Mouse (Mus musculus) 3T3-L1 (cell line): ENCODE results near the gene Galm.

ENCODE experiments used
- DNase-seq: peaks from one replicate; pipeline ENCODE4 v3.0.0-alpha.2; 2015; ENCODE audit warnings: low read depth, low spot score

The Galm gene

DNA sequence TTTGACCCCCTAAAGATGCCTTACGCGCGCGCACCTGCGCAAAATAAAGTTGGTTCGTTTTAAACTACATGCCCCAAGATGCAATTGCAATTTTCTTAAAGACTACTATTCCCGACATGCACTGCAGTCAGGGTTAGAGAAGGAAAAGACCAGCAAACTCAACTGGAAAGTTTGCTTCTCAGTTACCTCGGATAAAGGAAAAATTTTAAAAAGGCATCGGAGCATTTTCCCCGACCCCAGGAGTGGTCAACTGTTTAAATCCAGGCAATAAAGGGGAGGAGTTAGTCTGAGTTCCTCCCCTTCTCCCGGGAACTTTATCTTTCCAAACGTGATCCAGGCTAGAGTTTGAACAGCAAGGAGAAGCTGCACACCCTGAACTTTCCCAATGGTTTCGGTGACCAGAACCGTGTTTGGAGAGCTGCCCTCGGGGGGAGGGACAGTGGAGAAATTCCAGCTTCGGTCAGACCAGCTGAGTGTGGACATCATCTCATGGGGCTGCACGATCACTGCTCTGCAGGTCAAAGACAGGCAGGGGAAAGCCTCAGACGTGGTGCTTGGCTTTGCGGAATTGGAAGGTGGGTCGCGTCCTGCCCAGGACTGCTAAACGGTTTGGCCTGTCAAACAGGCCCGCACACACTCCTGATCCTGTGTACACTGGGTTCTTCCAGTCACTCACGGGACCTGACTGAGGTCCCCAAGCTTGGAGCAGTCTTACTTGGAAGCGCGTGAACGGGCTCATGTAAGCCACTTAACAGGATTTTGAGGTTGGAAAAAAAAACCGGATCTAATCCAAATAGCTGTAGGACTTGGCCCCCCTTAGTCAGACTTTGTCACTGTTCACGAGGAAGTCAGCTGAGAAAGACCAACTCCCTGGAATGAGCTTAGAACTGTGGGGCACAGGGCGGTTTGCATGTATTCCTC is at the start of gene Galm:
Gene Galm, plus strand, starts transcription at position 141 of the 921 bp plus-strand sequence.
- peak; percentile 86 for DNase-seq

DNA sequence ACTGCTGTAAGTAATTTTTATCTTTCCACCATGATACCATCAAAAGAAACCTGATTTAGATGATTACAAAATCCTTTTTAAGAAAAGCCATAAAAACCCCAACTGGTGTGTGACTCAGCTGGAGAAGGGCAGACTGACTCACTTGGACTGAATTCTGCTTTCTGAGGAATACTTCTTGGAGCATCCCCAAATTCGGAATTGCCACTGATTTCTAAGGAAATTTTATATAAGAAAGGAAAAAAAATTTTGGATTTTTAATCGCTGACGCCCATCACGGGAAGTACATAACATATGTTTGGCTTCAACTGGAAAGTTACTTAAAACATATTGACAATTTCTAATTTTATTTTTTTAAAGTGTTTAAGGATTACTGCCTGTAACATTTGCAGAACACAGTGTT is 48.5 kb upstream of the Galm start:
- peak; percentile 84 for DNase-seq

DNA sequence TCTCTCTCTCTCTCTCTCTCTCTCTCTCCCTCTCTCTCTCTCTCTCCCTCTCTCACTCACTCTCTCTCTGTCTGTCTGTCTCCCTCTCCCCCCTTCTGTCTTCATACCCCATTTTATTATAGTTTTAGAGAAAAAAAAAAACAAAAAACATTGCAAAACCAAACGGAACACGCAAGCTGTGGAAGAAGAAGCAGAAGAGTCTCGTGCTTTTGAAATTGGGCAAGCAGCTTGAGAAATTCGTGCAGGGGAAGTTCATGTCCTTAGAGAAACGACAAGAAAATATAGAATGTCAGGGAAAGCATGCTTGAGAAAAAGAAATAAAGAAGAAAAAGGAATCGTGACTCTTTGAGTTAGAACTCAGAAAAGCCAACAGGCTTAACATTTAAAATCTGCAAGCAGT is 44.0 kb upstream of the Galm start:
- DNase-seq = no peak

DNA sequence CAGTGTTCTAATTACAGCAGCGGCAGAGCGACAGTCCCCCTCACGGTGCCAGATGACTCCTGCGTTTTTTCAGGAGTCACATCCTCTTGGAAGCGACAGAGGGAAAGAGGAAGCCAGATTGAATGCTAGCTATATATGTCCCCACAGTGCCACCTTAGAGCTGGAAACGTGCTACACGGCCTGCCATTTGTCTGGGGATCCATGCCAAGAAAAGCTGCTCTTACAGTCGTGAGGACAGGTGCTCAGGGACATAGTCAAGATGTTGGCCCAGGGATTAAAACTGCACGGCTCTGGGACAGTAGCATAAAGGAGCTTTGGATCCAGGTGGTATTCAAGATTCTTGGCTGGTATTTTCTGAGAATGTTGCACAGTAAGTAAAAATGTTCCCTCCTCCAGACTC is 42.8 kb upstream of the Galm start:
- DNase-seq = no peak

DNA sequence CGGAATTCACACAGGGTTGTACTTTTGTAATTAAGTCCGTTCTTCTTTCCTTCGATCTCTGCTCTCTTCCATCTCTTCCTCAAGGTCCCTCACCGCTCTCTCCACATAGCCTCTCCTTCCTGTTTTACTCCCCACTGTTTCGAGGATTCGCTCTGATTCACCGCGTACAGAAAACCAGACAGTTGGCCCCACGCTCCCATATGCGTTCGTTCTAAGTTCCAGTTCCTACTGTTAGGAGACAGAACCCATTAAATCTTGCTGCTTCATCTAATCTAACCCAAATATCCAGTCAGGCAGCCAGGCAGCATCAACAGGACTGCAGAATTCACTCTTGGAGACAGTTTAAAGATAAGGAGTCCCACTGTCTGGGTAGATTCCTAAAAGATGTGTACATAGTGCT is 40.7 kb upstream of the Galm start:
- no peak for DNase-seq

DNA sequence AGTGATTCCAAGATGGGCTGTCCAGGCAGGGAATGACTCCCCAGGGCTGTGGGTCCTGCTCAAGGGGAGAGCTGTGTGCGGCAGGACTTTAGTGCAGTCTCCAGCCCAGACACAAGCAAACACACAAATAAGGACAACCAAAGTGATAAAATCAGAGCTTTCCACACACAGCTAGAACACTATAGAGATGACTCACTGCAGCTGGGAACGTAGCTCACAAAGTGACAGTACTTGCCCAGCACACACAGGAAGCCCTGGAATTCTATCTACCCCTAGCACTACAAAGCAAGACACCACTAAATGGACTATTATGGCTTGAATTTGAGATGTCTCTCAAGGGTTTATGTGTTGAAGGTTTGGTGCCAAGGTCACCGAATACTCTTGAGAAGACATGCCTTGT is 39.1 kb upstream of the Galm start:
- DNase-seq = peak; percentile 43

DNA sequence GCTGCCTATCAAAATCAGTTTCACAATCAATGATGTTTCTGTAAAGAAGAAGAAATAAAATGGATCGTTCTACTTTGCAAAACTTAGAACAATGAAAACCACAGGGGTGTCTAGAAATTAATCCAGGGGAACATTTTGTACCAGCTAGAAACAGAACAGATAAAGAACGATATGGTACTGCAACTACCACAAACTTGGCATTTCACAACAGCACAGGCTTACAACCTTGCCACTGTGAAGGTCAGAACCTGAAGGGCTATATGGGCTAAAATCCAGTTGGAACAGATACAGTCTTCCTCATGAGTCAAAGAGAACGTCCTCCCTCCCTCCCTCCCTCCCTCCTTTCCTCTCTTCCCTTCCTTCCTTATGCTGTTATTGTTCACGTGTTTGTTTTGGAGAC is 36.7 kb upstream of the Galm start:
- DNase-seq = no peak

DNA sequence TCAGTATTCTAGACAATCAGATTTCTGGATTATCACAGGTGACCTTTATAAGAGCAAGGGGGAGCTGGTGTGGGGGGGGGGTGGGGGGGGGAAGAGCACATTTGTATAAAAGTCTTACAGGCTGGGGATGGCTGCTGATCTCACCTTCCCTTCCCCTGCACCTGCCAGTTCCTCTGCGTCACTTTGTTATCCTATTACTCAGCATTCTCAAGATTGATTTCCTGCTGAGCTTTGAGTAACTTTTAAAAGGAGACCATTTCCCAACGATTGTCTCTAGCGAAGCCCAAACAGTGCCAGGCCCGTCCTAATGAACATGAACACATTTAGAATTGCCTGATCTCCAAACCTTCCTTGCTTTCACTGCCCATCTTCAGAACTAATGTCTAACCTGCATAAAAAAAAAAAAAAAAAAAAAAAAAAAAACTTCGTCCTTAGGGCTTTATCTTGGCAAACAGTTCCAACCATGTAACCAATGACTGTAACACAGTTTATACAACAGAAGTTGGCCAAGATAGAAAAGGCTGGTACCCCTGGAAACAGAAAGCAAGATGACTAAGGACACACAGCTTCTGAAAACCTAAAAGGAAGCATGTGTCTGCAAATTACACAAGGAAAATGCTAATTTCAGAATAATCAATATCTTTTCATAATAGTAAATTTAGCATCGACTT is 35.3 kb upstream of the Galm start:
- no peak for DNase-seq

DNA sequence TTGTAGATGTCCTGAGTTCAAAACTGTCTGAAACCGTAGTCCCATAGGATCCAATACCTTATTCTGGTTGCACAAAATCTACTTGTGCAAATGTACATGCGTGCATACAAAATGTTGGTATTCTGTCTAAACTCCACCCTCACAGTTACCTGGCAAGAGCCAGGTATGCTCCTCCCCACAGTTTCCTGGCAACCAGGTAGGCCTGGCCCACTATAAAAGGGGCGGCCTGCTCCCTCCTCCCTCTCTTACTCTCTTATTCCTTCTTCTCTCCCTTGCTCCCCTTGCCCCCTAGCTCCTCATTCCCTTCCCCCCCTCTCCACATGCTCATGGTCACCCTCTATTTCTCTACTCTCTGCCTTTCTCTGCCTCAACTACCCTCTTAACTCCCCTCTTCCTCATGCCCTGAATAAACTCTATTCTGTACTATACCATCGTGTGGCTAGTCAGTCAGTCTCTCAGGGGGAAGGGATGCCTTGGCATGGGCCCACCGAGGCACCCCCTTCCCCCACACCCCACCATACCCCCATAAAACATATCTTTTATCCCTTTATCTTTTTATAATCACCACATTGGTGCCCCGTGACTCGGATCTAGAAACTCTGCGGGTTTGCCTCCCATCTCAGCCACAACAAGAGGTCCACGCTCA is 31.9 kb upstream of the Galm start:
- DNase-seq = no peak

DNA sequence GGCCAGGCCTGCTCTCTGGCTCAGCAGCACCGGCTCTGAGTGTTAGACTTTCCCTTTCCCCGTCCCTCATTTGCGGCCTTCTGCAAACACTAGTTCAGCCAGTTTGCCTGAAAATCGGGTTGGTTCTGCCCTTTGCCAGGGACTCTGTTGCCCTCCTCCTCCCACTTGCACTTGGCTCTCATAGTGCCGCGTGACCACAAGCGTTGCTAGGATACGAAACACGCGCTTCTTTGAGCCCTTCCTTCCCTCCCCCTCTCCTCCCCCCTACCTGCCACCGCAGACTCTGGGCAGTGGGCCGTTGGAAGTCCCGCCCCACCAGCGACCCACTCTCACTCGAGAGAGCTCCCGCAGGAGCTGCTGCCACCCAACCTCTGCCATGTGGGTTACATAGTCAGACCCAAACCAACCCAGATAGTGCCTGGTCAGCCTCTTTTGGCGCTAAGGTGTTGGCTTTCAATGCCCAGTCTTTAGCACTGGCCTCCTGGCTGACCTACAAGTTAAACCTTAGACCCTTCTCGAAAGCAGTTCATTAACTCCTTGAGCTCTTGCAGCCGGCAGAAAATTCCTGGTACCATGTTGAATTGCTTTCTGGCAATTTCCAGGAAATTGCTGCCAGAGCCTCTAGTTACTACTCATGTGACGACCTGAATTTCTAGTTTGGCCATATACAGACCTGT is 31.1 kb upstream of the Galm start:
- DNase-seq = no peak

DNA sequence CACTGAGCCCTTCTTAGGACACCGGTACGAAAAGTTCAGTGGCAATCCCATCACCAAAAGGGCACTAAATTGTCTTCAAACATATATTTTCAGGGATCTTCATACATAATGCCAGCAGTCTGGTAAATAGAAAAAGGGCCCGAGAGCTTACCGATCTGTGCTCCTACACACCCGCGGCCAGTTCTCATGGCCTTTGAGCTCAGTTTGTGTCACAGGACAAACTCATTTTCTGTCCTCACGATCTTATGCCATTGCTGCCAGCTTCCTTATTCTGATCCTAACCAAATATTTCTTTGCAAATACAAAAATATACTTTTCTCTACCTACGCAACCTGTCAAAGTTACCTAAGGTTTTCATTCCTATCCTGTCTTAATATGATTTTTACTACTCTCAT is 30.6 kb upstream of the Galm start:
- no peak for DNase-seq

DNA sequence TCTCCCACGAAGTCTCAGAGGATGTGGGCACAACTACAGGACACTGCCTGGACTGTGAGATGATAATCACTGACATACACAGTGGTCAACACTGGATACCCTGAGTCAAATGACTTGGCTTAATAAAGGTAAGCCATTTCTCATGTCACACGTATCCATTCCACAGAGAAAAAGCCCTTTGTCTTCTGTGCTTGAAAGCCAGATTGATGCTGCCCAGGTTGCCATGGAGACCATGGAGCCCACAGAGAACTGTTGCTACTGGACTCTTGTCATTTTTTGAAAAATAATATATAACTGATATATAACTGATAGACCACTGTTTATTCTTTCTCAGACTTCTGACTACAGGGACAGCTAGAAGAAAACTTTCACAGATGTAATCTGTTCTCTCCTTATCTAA is 30.1 kb upstream of the Galm start:
- no peak for DNase-seq

DNA sequence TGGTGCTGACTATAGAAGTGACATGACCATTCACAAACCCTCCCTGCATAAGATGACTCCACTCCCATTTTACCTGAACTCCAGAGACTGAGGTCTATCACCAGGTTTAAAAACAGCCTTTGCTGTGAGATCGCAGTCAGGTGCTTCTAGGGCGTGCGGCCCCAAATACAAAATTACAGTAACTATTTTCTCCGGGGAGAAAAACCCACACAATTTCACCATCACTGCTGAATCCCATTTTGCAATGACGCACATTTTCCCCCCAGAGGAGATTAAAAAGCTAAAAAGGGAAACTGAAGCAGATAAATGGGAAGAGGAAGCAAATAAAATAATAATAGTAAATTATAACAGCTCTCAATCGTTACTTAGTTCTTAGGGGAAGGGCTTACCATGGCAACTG is 27.4 kb upstream of the Galm start:
- no peak for DNase-seq

DNA sequence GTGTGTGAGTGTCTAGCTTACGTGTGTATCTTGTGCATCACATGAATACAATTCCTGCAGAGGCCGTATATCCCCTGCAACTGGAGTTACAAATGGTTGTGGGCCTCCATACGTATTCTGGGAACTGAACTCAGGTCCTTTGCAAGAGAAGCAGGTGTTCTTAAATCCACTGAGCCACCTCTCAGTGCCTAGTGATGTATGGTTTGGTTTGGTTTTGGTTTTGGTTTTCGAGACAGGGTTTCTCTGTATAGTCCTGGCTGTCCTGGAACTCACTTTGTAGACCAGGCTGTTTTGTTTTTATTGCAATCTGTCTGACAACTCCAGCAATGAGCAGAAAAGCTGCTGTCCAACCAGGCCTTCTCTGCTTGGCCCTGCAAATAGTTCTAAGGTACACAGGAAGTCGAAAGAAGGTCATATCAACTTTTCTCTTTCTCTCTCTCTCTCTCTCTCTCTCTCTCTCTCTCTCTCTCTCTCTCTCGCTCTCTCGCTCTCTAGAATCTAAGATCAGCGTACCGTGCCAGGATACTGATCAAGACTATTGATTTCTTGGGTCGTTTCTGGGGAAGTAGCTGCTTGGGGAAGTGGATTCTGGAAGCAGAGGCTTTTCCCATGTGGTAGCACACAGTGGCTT is 21.8 kb upstream of the Galm start:
- DNase-seq = no peak

DNA sequence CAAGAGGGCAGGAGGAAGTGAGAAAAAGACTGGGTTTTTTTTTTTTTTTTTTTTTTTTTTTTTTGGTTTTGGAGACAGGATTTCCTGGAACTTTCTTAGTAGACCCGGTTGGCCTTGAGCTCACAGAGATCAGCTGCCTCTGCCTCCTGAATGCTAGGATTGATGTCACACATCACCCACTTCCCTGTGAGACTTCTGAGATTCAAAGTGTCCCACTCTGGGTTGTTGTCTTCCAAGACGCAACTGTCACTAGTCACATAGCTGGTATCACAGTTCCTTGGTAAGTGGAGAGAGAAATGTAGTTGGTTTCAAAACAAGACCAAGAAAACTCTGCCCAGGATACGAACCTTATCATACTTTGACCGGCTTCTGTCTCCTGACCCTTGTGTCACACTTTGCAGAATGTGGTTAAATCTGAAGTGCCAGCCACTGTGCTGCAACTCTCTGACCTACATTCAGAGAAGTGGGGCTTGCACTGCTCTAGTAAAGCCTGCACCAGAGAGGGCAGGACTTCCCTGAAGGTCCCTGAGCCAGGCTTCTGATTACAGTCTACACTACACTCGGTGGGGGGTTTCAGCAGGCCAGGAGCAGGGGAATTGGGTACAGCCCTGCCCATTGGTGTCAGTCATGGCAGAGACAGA is 14.5 kb upstream of the Galm start:
- no peak for DNase-seq

DNA sequence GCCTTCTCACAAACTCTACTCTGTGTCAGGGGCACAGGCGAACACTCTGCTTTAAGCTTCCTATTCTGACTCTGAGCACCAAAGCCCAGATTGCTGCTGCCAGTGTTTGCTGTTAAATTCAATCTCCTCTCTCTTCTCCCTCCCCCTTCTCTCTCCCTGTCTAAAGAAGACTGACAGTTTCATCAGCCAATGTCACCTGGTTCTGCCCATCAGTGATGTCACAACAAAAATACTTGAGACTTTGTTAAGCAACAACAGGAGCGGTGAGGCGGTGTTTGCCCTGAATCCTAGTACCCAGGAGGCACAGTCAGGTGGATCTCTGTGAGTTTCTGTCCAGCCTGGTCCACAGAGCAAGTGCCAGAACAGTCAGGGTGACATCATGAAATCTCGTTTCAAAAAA is 13.8 kb upstream of the Galm start:
- peak; percentile 18 for DNase-seq

DNA sequence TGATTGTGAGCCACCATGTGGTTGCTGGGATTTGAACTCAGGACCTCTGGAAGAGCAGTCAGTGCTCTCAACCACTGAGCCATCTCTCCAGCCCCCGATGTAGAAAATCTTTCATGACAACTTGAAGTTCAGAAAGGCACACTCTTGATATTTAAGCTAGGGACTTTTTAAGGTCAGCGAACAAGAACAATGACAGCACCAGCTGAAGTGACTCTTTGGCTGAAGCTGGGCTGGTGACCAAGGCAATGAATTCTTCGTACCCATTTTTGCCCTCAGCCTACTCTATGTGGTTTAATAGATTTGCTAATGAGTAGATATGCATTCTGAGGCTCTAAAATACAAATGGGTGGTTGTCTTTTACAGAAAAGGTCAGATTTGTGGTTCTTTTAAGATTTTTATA is 6.9 kb upstream of the Galm start:
- DNase-seq = no peak

DNA sequence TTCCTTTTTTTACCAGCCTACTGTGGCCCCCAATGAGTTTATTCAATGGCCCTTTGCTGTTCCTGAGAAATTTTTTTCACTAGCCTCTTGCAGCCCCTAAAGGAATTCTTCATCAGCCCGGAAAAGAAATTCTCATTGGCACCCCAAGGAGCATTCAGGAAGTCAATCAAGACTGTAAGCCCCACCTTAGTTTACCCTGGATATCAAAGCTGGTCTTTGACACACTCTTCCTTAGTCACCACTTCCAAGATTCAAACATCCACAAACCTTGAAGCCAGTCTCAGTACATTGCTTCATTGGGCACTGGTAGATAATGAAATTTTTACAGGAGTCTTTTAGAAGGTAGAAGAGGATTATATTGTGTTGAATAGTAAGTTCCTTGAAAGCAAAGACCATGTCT is 5.4 kb upstream of the Galm start:
- no peak for DNase-seq

DNA sequence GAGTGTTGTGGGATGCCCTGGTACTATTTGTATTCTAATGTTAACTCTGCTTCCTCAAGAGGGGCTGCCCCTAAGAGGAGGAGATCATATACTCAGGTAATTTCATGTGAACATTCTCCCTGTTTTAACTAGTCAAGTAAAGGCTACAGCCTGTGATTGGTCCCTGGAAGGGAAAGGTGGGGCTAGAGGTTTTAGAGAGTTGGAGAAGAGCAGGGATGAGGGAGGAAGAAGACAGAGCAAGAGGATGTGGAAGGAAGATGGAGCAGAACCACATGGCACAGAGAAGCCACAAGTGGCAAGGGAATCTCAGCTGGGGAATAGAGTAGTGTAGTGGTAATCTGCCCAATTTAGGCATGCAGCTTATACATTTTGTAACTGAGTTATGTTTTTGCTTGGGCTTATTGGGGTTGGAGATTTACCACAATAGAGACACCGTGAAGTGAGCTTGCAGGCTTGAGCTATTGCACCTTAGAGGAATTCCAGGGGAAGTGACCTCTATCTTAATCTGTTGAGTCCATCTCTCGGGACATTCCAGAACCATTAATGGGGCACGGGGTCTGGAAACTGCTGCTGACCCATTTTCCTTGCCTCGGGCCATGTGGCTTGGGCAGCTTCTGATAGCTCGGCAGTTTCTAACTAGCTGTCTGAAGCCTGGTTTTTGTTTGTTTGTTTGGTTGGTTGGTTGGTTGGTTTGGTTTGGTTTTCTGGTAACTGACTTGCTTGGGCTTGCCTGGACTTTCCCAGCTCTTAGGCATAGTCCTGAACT is 2.1 kb upstream of the Galm start:
- DNase-seq = peak; percentile 65

DNA sequence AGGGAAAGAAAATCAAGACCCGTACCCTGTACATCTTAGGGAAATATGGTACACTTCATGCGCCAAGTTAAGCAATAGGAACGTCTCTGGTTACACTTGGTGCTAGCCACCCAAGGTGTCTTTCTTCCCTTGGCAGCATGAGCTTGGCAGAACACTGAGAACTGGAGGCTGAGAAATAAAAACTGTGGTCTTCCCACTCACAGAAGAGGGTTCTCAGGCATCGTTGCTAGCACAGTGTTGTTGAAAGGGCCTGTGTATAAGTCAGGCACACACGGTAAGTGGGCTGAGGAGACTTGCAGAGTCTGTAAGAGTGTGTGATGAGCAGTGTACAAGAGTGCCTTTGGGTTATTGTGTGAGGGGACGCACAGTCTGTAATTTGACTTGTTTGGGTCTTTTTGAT is 1.1 kb upstream of the Galm start:
- no peak for DNase-seq
